Mouse (Mus musculus) embryonic facial prominence, embryonic 12.5 days (tissue): Measurements from ENCODE around the gene Lrmda. TPM values are rescaled to one million over a fixed set of nuclear protein-coding genes. Genes with fewer than 3 reads are reported as not detected.

Source experiments
- ATAC-seq: fragments of 200-750 bp; cut with Nextera tagmentation; 2 replicates; pipeline ENCODE4 v1.8.0; 2017; ENCODE audit not compliant: insufficient number of reproducible peaks, insufficient read depth, low FRiP score, low TSS enrichment
- H3K27ac ChIP-seq: fragments of 300-500 bp; sonication (generic); 2 replicates; pipeline ENCODE4 v1.5.1; 2016; ENCODE audit warnings: mild to moderate bottlenecking
- H3K27me3 ChIP-seq: fragments of 300-500 bp; sonication (generic); 2 replicates; pipeline ENCODE4 v1.6.1; 2016; ENCODE audit warnings: mild to moderate bottlenecking, moderate library complexity
- H3K36me3 ChIP-seq: fragments of 300-500 bp; sonication (generic); 2 replicates; pipeline ENCODE4 v1.6.1; 2016; ENCODE audit warnings: mild to moderate bottlenecking
- H3K4me1 ChIP-seq: fragments of 300-500 bp; sonication (generic); 2 replicates; pipeline ENCODE4 v1.6.1; 2016
- H3K4me2 ChIP-seq: fragments of 300-500 bp; sonication (generic); replicated peaks from 2 replicates; pipeline ENCODE4 v1.6.1; 2016; ENCODE audit warnings: mild to moderate bottlenecking, moderate library complexity
- H3K4me3 ChIP-seq: fragments of 300-500 bp; sonication (generic); 2 replicates; pipeline ENCODE4 v1.5.1; 2016; ENCODE audit warnings: mild to moderate bottlenecking
- H3K9ac ChIP-seq: fragments of 300-500 bp; sonication (generic); 2 replicates; pipeline ENCODE4 v1.6.1; 2016; ENCODE audit warnings: mild to moderate bottlenecking, moderate library complexity
- H3K9me3 ChIP-seq: fragments of 300-500 bp; sonication (generic); 2 replicates; pipeline ENCODE4 v1.6.1; 2016; ENCODE audit warnings: mild to moderate bottlenecking, moderate library complexity
- WGBS: fragments of 180-500 bp; shearing (Covaris S2); methylation state at CpG from one replicate; pipeline ENCODE4 v1.1.7; 2016; 5-methylcytosine and 5-hydroxymethylcytosine counted together
- polyA plus RNA-seq: library from polyadenylated mRNA; unstranded; fragments of >200 nt; fragmentation: Nextera tagmentation; extraction: Ambion mirVana; gene quantifications from 2 replicates; pipeline ENCODE4 v1.2.1, GENCODE M21; 2016

Gene Lrmda
- polyA plus RNA-seq, 1 experiment from 2014 or later: 0.28 TPM

GRCm38 (mm10) chr14:22627105-22627829 lies 607.8 kb downstream of the Lrmda start:
- Histone ChIP-seq H3K27ac (no peak overlapping the region), H3K4me1 (no peaks in the 10 kb centered on the region), H3K27me3 (no peaks in the 10 kb centered on the region), H3K9ac (no peak overlapping the region), H3K9me3 (no peaks in the 10 kb centered on the region), H3K4me2 (no peak overlapping the region), H3K4me3 (no peak overlapping the region), H3K36me3 (no peaks in the 10 kb centered on the region)
- ATAC-seq: no peak
- WGBS: 70% methylated on average over 8 of the region's 8 CpGs

GRCm38 (mm10) chr14:22630361-22630867 lies 610.9 kb downstream of the Lrmda start:
- Histone ChIP-seq H3K4me3 (no peak overlapping the region), H3K27me3 (no peaks in the 10 kb centered on the region), H3K9me3 (no peaks in the 10 kb centered on the region), H3K9ac (no peak overlapping the region), H3K4me2 (no peak overlapping the region), H3K36me3 (no peaks in the 10 kb centered on the region), H3K4me1 (no peaks in the 10 kb centered on the region), H3K27ac (no peak overlapping the region)
- 84% methylated on average over 9 of the region's 9 CpGs for WGBS
- ATAC-seq: no peak

- Histone ChIP-seq H3K4me1 (no peaks in the 10 kb centered on the region), H3K36me3 (no peaks in the 10 kb centered on the region), H3K27ac (no peak overlapping the region), H3K4me3 (no peak overlapping the region), H3K9ac (no peak overlapping the region), H3K27me3 (no peaks in the 10 kb centered on the region), H3K4me2 (no peak overlapping the region), H3K9me3 (no peaks in the 10 kb centered on the region)
- 73% methylated on average over 1 of the region's 1 CpGs for WGBS
- ATAC-seq: no peak
Measured at GRCm38 (mm10) chr14:22633612-22634011, 614.1 kb downstream of the Lrmda start.

GRCm38 (mm10) chr14:22643494-22643893 lies 624.0 kb downstream of the Lrmda start:
- 75% methylated on average over 4 of the region's 4 CpGs for WGBS
- no peak overlapping the region for H3K4me2 ChIP-seq
- H3K4me1 ChIP-seq: peaks cover 15% of the 10 kb centered on the region
- no peaks in the 10 kb centered on the region for H3K9me3 ChIP-seq
- no peak for ATAC-seq
- peaks cover 19% of the 10 kb centered on the region for H3K27me3 ChIP-seq
- no peak overlapping the region for H3K4me3 ChIP-seq
- no peak overlapping the region for H3K27ac ChIP-seq
- no peaks in the 10 kb centered on the region for H3K36me3 ChIP-seq
- H3K9ac ChIP-seq: no peak overlapping the region

- H3K27ac ChIP-seq: peak overlapping the region; percentile 54; the same call in 1 of the 2 replicates
- ATAC-seq: no peak
- 32% methylated on average over 9 of the region's 9 CpGs for whole genome bisulfite sequencing
Measured at GRCm38 (mm10) chr14:22647879-22648611, 628.5 kb downstream of the Lrmda start.

GRCm38 (mm10) chr14:22649411-22649911 lies 629.9 kb downstream of the Lrmda start:
- no peak overlapping the region for H3K4me2 ChIP-seq
- H3K9me3 ChIP-seq: no peaks in the 10 kb centered on the region
- peaks cover 17% of the 10 kb centered on the region for H3K27me3 ChIP-seq
- no peak overlapping the region for H3K4me3 ChIP-seq
- peak overlapping the region; percentile 57; the same call in 1 of the 2 replicates for H3K27ac ChIP-seq
- H3K36me3 ChIP-seq: no peaks in the 10 kb centered on the region
- peaks cover 48% of the 10 kb centered on the region for H3K4me1 ChIP-seq
- 19% methylated on average over 5 of the region's 5 CpGs for WGBS
- H3K9ac ChIP-seq: no peak overlapping the region
- no peak for ATAC-seq

More at GRCm38 (mm10) chr14:22647879-22648611, 628.5 kb downstream of the Lrmda start:
- Histone ChIP-seq H3K4me3 (no peak overlapping the region), H3K4me2 (no peak overlapping the region), H3K27me3 (peaks cover 17% of the 10 kb centered on the region), H3K4me1 (peaks cover 48% of the 10 kb centered on the region), H3K9ac (no peak overlapping the region), H3K9me3 (no peaks in the 10 kb centered on the region), H3K36me3 (no peaks in the 10 kb centered on the region)

- H3K27ac ChIP-seq: 0 out of 2 replicates have a peak overlapping the region, but pooled peaks have one; percentile 36
Measured at GRCm38 (mm10) chr14:22649985-22650984, 630.8 kb downstream of the Lrmda start.

GRCm38 (mm10) chr14:22651131-22651952 lies 631.8 kb downstream of the Lrmda start:
- Histone ChIP-seq H3K9ac (no peak overlapping the region), H3K4me2 (no peak overlapping the region), H3K4me3 (no peak overlapping the region), H3K27me3 (0 out of 2 replicates have a peak, but pooled peaks cover 2% of the 10 kb centered on the region), H3K9me3 (no peaks in the 10 kb centered on the region), H3K27ac (no peak overlapping the region), H3K36me3 (no peaks in the 10 kb centered on the region), H3K4me1 (peaks cover 48% of the 10 kb centered on the region)
- WGBS: 29% methylated on average over 14 of the region's 14 CpGs
- peak; percentile 58; the same call in 1 of the 2 replicates for ATAC-seq

More at GRCm38 (mm10) chr14:22649985-22650984, 630.8 kb downstream of the Lrmda start:
- H3K4me3 ChIP-seq: no peak overlapping the region
- no peak overlapping the region; the same call in 1 of the 2 replicates for H3K4me2 ChIP-seq
- ATAC-seq: no peak
- no peaks in the 10 kb centered on the region for H3K36me3 ChIP-seq
- WGBS: 51% methylated on average over 17 of the region's 17 CpGs
- H3K9ac ChIP-seq: no peak overlapping the region
- peaks cover 9% of the 10 kb centered on the region; the same call in 1 of the 2 replicates for H3K27me3 ChIP-seq
- H3K9me3 ChIP-seq: no peaks in the 10 kb centered on the region
- H3K4me1 ChIP-seq: peaks cover 48% of the 10 kb centered on the region

- H3K27me3 ChIP-seq: peaks cover 4% of the 10 kb centered on the region; the same call in 1 of the 2 replicates
- no peak for ATAC-seq
- no peaks in the 10 kb centered on the region for H3K36me3 ChIP-seq
- WGBS: 73% methylated on average over 3 of the region's 3 CpGs
- no peak overlapping the region for H3K4me3 ChIP-seq
- H3K4me2 ChIP-seq: no peak overlapping the region
- no peak overlapping the region for H3K27ac ChIP-seq
- H3K9ac ChIP-seq: no peak overlapping the region
- H3K4me1 ChIP-seq: no peaks in the 10 kb centered on the region
- H3K9me3 ChIP-seq: no peaks in the 10 kb centered on the region
Measured at GRCm38 (mm10) chr14:22662496-22662895, 643.0 kb downstream of the Lrmda start.

- 70% methylated on average over 3 of the region's 3 CpGs for WGBS
- no peaks in the 10 kb centered on the region for H3K36me3 ChIP-seq
- no peaks in the 10 kb centered on the region for H3K4me1 ChIP-seq
- no peak overlapping the region for H3K4me2 ChIP-seq
- no peaks in the 10 kb centered on the region for H3K9me3 ChIP-seq
- no peak overlapping the region for H3K4me3 ChIP-seq
- no peak for ATAC-seq
- no peaks in the 10 kb centered on the region; the same call in 1 of the 2 replicates for H3K27me3 ChIP-seq
- H3K27ac ChIP-seq: no peak overlapping the region
- H3K9ac ChIP-seq: no peak overlapping the region
Measured at GRCm38 (mm10) chr14:22666437-22666836, 646.9 kb downstream of the Lrmda start.
